Mouse (Mus musculus): ENCODE data around the gene Rap1gap. TPM values are rescaled to one million over a fixed set of nuclear protein-coding genes. Genes with fewer than 3 reads are reported as not detected.

Rap1gap gene
- polyA plus RNA-seq, 1 experiment: 1.3 TPM

GRCm38 (mm10) chr4:137722692-137723427, 58.3 kb downstream of the Rap1gap start:
- TF ChIP-seq POLR2AphosphoS2 (IDR thresholded peaks at IDR 0.05; ENCODE audit: insufficient read length, low read depth) (no peak), MAX (IDR thresholded peaks at IDR 0.05; ENCODE audit: low read depth) (no peak), MYOD1 (IDR thresholded peaks at IDR 0.05; ENCODE audit: control insufficient read depth in 1 of 3, insufficient read length in 2 of 3, low read depth in 2 of 3) (no peak), TCF12 (IDR thresholded peaks at IDR 0.05; ENCODE audit: insufficient read depth, poor library complexity, severe bottlenecking) (no peak), USF1 (IDR thresholded peaks at IDR 0.05; ENCODE audit: low read depth) (no peak), MYOG (IDR thresholded peaks at IDR 0.05; ENCODE audit: control insufficient read depth in 1 of 3, insufficient read depth in 1 of 3, insufficient read length in 2 of 3, low read depth in 2 of 3) (no peak), E2F4 (IDR thresholded peaks at IDR 0.05; ENCODE audit: insufficient read depth) (no peak)
- Histone ChIP-seq H3K36me3 (ENCODE audit: control insufficient read depth, insufficient read depth) (no peaks in the 10 kb centered on the region), H3K79me2 (ENCODE audit: control insufficient read depth, insufficient read depth) (no peaks in the 10 kb centered on the region), H3K4me2 (ENCODE audit: low read depth) (no peak overlapping the region), H3K4me3 (no peak overlapping the region), H3K27me3 (ENCODE audit: control insufficient read depth, insufficient read depth, insufficient read length) (peaks cover 6% of the 10 kb centered on the region), H3ac (ENCODE audit: control insufficient read depth, insufficient read length) (no peak overlapping the region)

DNA sequence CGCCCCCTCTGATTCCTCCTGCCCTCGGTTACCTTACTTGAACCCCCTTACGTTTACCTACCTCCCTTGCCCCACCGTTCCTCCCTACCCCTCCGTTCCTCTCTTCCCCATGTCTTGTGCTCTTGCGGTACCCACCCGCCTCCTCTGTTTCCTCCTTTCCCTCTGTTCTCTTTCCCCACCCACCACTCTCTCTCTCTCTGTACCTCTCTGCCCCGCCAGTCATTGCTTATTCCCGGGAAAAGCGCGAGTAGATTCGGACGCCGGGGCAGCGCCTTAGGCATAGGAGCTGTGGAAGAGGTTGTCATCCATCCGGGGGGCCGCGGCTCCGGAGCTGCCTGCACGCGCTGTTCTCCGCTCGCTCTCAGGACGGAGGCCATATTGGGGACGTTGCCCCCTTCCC, 59.0 kb downstream of the Rap1gap start:
- TF ChIP-seq CEBPB (IDR thresholded peaks at IDR 0.05; ENCODE audit: insufficient read depth, poor library complexity, severe bottlenecking): no peak
- TF ChIP-seq POLR2AphosphoS2 (IDR thresholded peaks at IDR 0.05; ENCODE audit: insufficient read length, low read depth): no peak
- TF ChIP-seq REST (IDR thresholded peaks at IDR 0.05; ENCODE audit: insufficient read depth, insufficient read length): no peak
- TF ChIP-seq MAX (IDR thresholded peaks at IDR 0.05; ENCODE audit: low read depth): no peak
- H3K4me2 ChIP-seq (ENCODE audit: low read depth): no peak overlapping the region
- H3ac ChIP-seq (ENCODE audit: control insufficient read depth, insufficient read length): no peak overlapping the region
- peaks cover 13% of the 10 kb centered on the region for H3K27me3 ChIP-seq (ENCODE audit: control insufficient read depth, insufficient read depth, insufficient read length)
- H3K79me2 ChIP-seq (ENCODE audit: control insufficient read depth, insufficient read depth): no peaks in the 10 kb centered on the region
- H3K4me3 ChIP-seq: no peak overlapping the region
- H3K36me3 ChIP-seq (ENCODE audit: control insufficient read depth, insufficient read depth): no peaks in the 10 kb centered on the region

DNA sequence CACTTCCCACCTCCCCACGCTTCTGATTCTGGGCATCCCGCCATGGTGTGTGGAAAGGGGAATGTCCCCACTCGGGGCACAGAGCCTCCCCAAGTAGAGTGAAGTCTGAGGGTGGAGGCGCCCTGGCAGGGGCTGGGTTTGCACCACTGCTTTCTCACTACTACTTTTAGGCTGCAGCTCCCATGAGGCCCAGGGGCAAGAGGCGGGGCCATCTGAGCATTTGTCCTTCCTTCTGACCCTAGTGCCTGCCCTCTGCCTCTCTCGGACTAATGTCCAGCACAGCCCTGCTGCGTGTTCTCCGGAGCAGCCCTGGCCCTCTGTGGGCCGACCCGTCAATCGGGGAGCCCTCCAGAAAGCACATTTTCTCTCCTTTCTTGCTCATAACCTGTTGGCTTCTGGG, 59.7 kb downstream of the Rap1gap start:
- TF ChIP-seq SRF (IDR thresholded peaks at IDR 0.05; ENCODE audit: control insufficient read depth, insufficient read length, low read depth) (no peak), REST (IDR thresholded peaks at IDR 0.05; ENCODE audit: insufficient read depth, insufficient read length) (no peak), POLR2A (IDR thresholded peaks at IDR 0.05; ENCODE audit: insufficient read length, low read depth) (no peak)
- no peak overlapping the region for H3K4me3 ChIP-seq

GRCm38 (mm10) chr4:137724766-137725165, 60.2 kb downstream of the Rap1gap start:
- no peak overlapping the region for H3ac ChIP-seq (ENCODE audit: control insufficient read depth, insufficient read length)
- H3K27me3 ChIP-seq (ENCODE audit: control insufficient read depth, insufficient read depth, insufficient read length): peaks cover 25% of the 10 kb centered on the region
- no peaks in the 10 kb centered on the region for H3K79me2 ChIP-seq (ENCODE audit: control insufficient read depth, insufficient read depth)
- H3K36me3 ChIP-seq (ENCODE audit: control insufficient read depth, insufficient read depth): no peaks in the 10 kb centered on the region
- no peak for TF ChIP-seq POLR2A (IDR thresholded peaks at IDR 0.05; ENCODE audit: insufficient read length, low read depth)
- no peak for TF ChIP-seq SRF (IDR thresholded peaks at IDR 0.05; ENCODE audit: control insufficient read depth, insufficient read length, low read depth)
- TF ChIP-seq REST (IDR thresholded peaks at IDR 0.05; ENCODE audit: insufficient read depth, insufficient read length): no peak
- no peak for TF ChIP-seq MAX (IDR thresholded peaks at IDR 0.05; ENCODE audit: low read depth)
- no peak for TF ChIP-seq E2F4 (IDR thresholded peaks at IDR 0.05; ENCODE audit: insufficient read depth)
- peak in 1 of 3 experiments; percentile 40 for TF ChIP-seq MYOD1 (IDR thresholded peaks at IDR 0.05; ENCODE audit: control insufficient read depth in 1 of 3, insufficient read length in 2 of 3, low read depth in 2 of 3)
- no peak for TF ChIP-seq POLR2AphosphoS2 (IDR thresholded peaks at IDR 0.05; ENCODE audit: insufficient read length, low read depth)
- TF ChIP-seq TCF12 (IDR thresholded peaks at IDR 0.05; ENCODE audit: insufficient read depth, poor library complexity, severe bottlenecking): no peak
- peak in 1 of 3 experiments; percentile 36 for TF ChIP-seq MYOG (IDR thresholded peaks at IDR 0.05; ENCODE audit: control insufficient read depth in 1 of 3, insufficient read depth in 1 of 3, insufficient read length in 2 of 3, low read depth in 2 of 3)
- TF ChIP-seq USF1 (IDR thresholded peaks at IDR 0.05; ENCODE audit: low read depth): no peak
- TF ChIP-seq CEBPB (IDR thresholded peaks at IDR 0.05; ENCODE audit: insufficient read depth, poor library complexity, severe bottlenecking): no peak
- TF ChIP-seq TCF3 (IDR thresholded peaks at IDR 0.05; ENCODE audit: insufficient read length, low read depth): no peak
- H3K4me3 ChIP-seq: no peak overlapping the region
- H3K4me2 ChIP-seq (ENCODE audit: low read depth): no peak overlapping the region

More for the DNA sequence above, 59.7 kb downstream of the Rap1gap start:
- Histone ChIP-seq H3K36me3 (ENCODE audit: control insufficient read depth, insufficient read depth) (no peaks in the 10 kb centered on the region), H3ac (ENCODE audit: control insufficient read depth, insufficient read length) (no peak overlapping the region), H3K27me3 (ENCODE audit: control insufficient read depth, insufficient read depth, insufficient read length) (peaks cover 20% of the 10 kb centered on the region), H3K4me2 (ENCODE audit: low read depth) (no peak overlapping the region), H3K79me2 (ENCODE audit: control insufficient read depth, insufficient read depth) (no peaks in the 10 kb centered on the region)

GRCm38 (mm10) chr4:137725541-137726145, 61.1 kb downstream of the Rap1gap start:
- Histone ChIP-seq H3K27me3 (ENCODE audit: control insufficient read depth, insufficient read depth, insufficient read length) (peaks cover 26% of the 10 kb centered on the region), H3K4me3 (no peak overlapping the region)

More at GRCm38 (mm10) chr4:137725541-137726145, 61.1 kb downstream of the Rap1gap start:
- no peak overlapping the region for H3K4me2 ChIP-seq (ENCODE audit: low read depth)
- H3K79me2 ChIP-seq (ENCODE audit: control insufficient read depth, insufficient read depth): no peaks in the 10 kb centered on the region
- no peak overlapping the region for H3ac ChIP-seq (ENCODE audit: control insufficient read depth, insufficient read length)
- H3K36me3 ChIP-seq (ENCODE audit: control insufficient read depth, insufficient read depth): no peaks in the 10 kb centered on the region
- no peak for TF ChIP-seq USF1 (IDR thresholded peaks at IDR 0.05; ENCODE audit: low read depth)
- TF ChIP-seq TCF3 (IDR thresholded peaks at IDR 0.05; ENCODE audit: insufficient read length, low read depth): no peak
- TF ChIP-seq CEBPB (IDR thresholded peaks at IDR 0.05; ENCODE audit: insufficient read depth, poor library complexity, severe bottlenecking): no peak
- TF ChIP-seq MYOD1 (IDR thresholded peaks at IDR 0.05; ENCODE audit: control insufficient read depth in 1 of 3, insufficient read length in 2 of 3, low read depth in 2 of 3): no peak
- TF ChIP-seq MYOG (IDR thresholded peaks at IDR 0.05; ENCODE audit: control insufficient read depth in 1 of 3, insufficient read depth in 1 of 3, insufficient read length in 2 of 3, low read depth in 2 of 3): no peak
- no peak for TF ChIP-seq POLR2A (IDR thresholded peaks at IDR 0.05; ENCODE audit: insufficient read length, low read depth)
- no peak for TF ChIP-seq POLR2AphosphoS2 (IDR thresholded peaks at IDR 0.05; ENCODE audit: insufficient read length, low read depth)
- no peak for TF ChIP-seq E2F4 (IDR thresholded peaks at IDR 0.05; ENCODE audit: insufficient read depth)
- no peak for TF ChIP-seq MAX (IDR thresholded peaks at IDR 0.05; ENCODE audit: low read depth)
- no peak for TF ChIP-seq TCF12 (IDR thresholded peaks at IDR 0.05; ENCODE audit: insufficient read depth, poor library complexity, severe bottlenecking)
- no peak for TF ChIP-seq REST (IDR thresholded peaks at IDR 0.05; ENCODE audit: insufficient read depth, insufficient read length)
- no peak for TF ChIP-seq SRF (IDR thresholded peaks at IDR 0.05; ENCODE audit: control insufficient read depth, insufficient read length, low read depth)
